Mouse (Mus musculus): ENCODE measurements around the gene Olfr1513.
"Not testable (repeated sequence)": the region's sequence is repeated elsewhere in the genome, so short reads cannot be mapped to it uniquely, and the experiment has no call there.

The Olfr1513 gene

GRCm38 (mm10) chr14:52356308-52356707 lies at the start of gene Olfr1513:
TSS of gene Olfr1513 (minus strand) at chr14:52356408.
- DNase-seq (ENCODE audit: low read depth, low spot score): no peak

DNA sequence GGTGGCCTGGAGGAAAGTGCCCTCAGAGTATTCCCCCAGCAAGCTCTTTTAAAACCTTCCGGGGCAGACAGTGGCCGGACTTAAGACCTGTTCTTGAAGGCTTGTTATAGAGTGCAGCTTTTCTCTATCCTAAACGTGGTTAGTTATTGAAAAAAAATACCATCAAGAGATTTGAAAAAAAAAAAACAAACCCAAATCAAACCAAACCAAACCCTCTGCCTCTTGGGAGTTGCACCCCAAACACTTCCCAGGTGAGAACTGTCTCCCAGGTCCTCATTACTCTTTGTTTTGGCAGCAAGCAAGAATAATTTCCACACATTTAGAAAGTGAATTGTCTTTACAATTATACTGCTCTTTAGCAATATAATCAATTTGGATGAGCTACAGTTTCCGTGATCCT lies 41.1 kb upstream of the Olfr1513 start, which contains the start of gene Olfr1511:
Gene Olfr1511 (minus strand): TSS at position 101 of the 400 bp plus-strand sequence.
- DNase-seq (ENCODE audit: low read depth, low spot score): no peak

GRCm38 (mm10) chr14:52390084-52390848 lies 34.1 kb upstream of the Olfr1513 start:
- DNase-seq (ENCODE audit: low read depth, low spot score): not testable (repeated sequence)

DNA sequence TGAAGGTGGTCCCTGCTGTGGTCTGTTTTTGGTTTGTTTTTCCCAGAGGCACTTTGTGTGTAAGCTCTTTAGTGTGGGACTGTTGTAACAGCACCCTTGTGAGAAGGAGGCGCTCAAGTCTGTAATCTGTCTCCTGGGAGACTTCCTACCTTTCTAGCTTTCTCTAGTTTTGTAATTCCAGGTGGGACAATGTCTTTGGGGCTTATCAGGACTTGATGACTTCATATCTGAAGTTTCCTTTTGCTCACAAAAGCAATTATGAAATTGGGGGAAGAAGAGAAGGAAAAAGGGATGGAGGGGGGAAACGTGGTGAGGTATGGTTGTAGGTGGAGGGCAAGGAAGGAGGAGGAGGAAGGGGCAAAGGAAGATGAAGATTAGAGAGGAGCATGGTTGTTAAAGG lies 22.9 kb upstream of the Olfr1513 start, which contains the start of gene Olfr1512:
Gene Olfr1512 (minus strand): TSS at position 101 of the 400 bp plus-strand sequence.
- no peak for DNase-seq (ENCODE audit: low read depth, low spot score)

DNA sequence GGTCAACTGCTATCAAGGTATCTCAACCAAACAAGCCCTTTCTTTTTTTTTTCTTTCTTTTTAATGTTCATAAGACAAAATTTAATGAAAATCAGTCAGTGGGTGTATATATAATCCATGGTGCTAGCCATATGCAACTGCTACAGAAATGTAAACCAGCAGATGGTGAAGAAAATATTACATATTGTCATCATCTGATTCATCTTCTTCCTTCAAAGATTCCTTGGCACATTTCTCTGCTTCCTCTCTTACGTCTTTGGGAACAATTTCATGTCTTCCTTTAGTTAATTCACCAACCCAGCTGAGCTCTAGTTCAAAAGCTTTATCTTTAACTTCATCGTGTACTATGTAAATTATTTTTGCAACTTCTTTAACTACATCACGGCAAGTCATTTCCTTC lies 12.5 kb upstream of the Olfr1513 start:
- DNase-seq (ENCODE audit: low read depth, low spot score): no peak

- no peak for DNase-seq (ENCODE audit: low read depth, low spot score)
Measured at GRCm38 (mm10) chr14:52339512-52339852, 16.7 kb downstream of the Olfr1513 start.

DNA sequence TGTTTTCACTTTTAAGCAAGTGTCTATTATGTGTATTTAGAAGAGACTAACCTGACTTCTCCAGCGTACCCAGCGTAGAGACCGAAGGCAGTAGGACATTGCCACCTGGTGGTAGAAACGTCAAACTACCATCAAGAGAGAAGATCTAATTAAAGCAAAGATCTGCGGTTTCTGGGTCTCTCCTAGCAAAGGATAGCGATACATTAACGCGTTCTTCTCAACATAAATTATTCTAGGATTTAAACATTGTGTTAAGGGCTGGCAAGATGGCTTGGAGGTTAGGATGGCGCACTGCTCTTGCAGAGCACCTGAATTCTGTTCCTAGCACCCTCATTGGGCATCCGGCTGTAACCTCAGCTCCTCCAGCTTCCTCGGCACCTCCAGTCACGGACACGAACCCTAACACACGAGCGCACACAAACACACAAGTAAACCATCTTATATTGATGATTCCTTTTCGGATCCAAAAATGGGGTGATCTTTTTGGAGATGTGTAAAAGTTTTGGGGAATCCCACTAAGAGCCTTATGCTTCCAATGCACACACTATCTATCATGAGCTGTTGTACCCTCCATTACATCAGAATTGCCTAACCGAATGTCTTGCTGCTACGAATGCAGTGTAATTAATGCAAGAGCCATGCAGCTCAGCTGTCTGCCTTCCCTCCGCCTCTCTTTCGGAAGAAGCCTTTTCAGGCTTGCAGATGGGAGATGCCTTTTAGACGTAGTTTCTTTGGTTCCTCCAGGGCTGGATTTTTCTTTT lies 17.3 kb downstream of the Olfr1513 start:
- DNase-seq (ENCODE audit: low read depth, low spot score): peak; percentile 83

DNA sequence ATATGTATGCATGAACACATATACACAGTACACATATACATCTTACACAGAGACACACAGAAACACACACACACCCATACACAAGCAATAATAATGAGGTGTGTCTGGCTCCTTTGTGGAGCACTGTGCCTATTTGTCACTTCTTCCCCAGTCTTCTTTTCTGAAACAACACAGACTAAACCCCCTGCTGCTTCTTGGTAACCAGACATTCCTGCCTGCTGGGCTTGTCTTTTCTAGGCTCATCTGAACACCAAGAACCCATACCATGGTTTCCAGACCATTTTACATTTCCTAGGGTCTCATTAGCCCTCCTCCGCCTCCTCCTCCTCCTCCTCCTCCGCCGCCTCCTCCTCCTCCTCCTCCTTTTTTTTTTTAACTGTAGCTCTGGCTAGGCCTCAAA lies 24.0 kb downstream of the Olfr1513 start:
- DNase-seq (ENCODE audit: low read depth, low spot score): no peak

GRCm38 (mm10) chr14:52331069-52331750 lies 25.0 kb downstream of the Olfr1513 start:
- no peak for DNase-seq (ENCODE audit: low read depth, low spot score)

GRCm38 (mm10) chr14:52327910-52328812 lies 28.0 kb downstream of the Olfr1513 start, which contains the start of gene Sall2:
TSS of gene Sall2 (minus strand) at chr14:52328762.
- no peak for DNase-seq (ENCODE audit: low read depth, low spot score)

GRCm38 (mm10) chr14:52327375-52327901 lies 28.8 kb downstream of the Olfr1513 start:
- DNase-seq (ENCODE audit: low read depth, low spot score): no peak

GRCm38 (mm10) chr14:52325890-52326289 lies 30.3 kb downstream of the Olfr1513 start:
- DNase-seq (ENCODE audit: low read depth, low spot score): no peak

DNA sequence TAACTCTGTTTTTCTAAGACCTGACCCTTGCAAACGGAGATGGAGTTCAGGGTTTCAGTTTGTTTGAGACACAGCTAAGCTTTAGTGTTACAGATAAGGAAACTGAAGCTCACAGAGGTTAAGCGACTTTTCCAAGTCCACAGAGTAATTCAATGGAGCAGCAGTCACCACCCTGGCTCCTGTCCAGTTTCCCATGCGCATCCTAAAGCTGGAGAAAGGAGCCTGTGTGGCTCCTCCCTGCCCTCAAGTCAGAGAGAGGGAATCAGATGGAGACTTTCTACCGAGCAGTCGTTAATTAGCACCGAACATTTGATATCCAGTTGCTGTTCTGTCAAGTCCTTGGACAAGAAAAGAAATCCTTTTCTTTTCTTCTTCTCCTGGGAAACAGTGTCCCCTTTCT lies 36.8 kb downstream of the Olfr1513 start:
- DNase-seq (ENCODE audit: low read depth, low spot score): no peak

- peak; percentile 21 for DNase-seq (ENCODE audit: low read depth, low spot score)
Measured at GRCm38 (mm10) chr14:52316441-52317225, 39.6 kb downstream of the Olfr1513 start.

DNA sequence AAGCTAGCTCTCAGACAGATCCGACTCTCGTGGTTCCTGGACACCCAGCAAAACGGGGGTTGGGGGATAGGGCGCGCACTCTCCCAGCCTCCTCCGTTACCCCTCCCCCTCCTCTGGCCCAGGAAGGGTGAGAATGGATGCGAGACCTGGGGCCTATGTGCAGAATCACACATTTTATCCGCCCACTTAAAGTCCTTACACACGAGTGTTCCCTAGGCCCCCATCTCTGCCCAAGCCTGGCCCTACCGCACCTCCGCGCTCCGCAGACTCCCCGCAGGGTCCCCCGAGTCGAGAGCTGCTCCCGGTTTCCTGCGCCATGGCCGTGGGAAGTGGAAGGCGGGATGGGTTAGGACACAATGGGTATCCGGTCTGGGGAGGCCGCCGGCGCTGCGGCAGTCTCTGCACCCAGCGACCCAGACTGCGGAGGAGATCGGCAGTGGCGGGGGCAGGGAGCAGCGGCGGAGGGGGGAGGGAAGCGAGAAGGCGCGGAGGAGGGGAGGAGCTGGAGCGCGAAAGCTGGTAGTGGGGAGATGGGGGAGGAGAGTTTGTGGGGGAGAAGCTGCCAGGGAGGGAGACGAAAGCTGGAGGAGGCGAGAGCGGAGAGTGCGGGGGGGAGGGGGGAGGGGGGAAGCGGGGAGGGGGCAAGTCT lies 40.3 kb downstream of the Olfr1513 start:
- peak; percentile 53 for DNase-seq (ENCODE audit: low read depth, low spot score)

- no peak for DNase-seq (ENCODE audit: low read depth, low spot score)
Measured at GRCm38 (mm10) chr14:52315283-52315780, 40.9 kb downstream of the Olfr1513 start.

DNA sequence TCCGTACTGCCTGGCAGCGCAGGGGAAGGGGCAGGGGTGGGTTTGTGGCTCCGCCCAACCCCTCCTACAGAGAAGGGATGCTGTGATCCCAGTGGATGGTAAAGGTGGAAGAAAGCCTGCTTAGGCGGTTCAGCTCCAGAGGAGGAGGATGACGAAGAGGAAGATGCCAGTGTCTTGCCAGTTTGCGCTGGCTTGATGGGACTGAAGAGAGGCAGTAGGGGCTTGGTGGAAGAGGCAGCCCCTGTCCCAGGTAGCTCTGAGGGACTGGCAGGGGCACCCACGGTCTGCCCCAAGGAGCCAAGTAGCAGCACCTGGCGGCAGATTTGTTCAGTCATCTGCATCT lies 41.4 kb downstream of the Olfr1513 start:
- no peak for DNase-seq (ENCODE audit: low read depth, low spot score)

DNA sequence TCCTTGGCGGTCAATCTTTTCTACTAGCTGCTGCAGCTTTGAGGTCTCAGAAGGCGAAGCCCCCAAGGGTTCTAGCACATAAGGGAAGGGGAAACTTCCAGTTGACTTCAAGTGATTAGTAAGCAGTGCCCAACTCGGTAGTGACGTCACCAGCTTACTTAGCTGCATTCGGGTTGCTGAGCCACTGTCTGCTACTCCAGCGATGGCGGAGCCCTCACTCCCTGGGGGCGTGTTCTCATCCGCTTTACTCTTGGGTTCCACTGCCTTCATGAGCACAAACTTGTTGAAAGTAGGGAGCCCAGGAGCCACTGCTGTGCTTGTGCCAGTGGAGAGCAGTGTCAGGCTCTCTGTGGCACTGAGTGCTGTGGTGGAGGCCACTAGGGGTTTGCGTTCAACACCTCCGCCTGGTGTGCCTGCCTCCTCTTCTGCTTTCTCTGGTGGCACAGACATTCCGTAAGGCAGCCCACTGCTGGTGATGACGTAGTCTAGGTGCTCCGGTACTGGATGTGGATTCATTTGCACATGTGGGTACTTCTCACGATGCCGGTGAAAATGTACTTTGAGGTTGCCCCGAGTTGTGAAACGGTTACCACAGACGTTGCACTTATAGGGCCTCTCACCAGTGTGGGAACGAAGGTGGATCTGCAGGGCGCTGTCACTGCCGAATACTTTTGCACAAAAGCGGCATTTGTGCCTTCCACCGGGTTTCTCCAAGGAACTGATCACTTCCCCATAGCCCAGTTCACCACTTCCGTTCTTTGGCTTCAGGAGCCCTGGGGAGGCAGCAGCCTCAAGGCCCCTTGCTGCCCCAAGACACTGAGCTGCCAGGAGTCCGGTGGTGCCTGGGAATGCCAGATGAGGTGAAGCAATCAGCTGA lies 42.0 kb downstream of the Olfr1513 start:
- no peak for DNase-seq (ENCODE audit: low read depth, low spot score)
